Mouse (Mus musculus) megakaryocyte, embryonic 14.5 days (primary cell): Measurements from ENCODE around the gene Stard3. TPM values are rescaled to one million over a fixed set of nuclear protein-coding genes. Genes with fewer than 3 reads are reported as not detected.

Experiments used
- H3K27me3 ChIP-seq: replicated peaks from 2 replicates; pipeline ENCODE3; 2012; ENCODE audit warnings: inconsistent platforms
- H3K36me3 ChIP-seq: replicated peaks from 2 replicates; pipeline ENCODE3; 2012; ENCODE audit warnings: low read length, inconsistent platforms, mixed read lengths
- H3K4me1 ChIP-seq: 2 replicates; pipeline ENCODE4 v1.6.1; 2012; ENCODE audit warnings: inconsistent platforms
- H3K4me3 ChIP-seq: replicated peaks from 2 replicates; pipeline ENCODE3; 2012; ENCODE audit warnings: moderate library complexity, mild to moderate bottlenecking, inconsistent platforms
- H3K9me3 ChIP-seq: 2 replicates; pipeline ENCODE4 v1.6.1; 2012; ENCODE audit warnings: inconsistent platforms
- FLI1 ChIP-seq: IDR thresholded peaks from 2 replicates; pipeline ENCODE4 v1.6.1; 2012; ENCODE audit warnings: low read length, inconsistent platforms, mixed read lengths
- GATA1 ChIP-seq: IDR thresholded peaks from 3 replicates; pipeline ENCODE4 v1.6.1; 2012; ENCODE audit warnings: mixed read lengths, low read length, inconsistent platforms, borderline replicate concordance
- polyA plus RNA-seq: library from polyadenylated mRNA; stranded (reverse); fragments of >175 nt; gene quantifications from 2 replicates; pipeline ENCODE4 v1.2.3, GENCODE M21; 2012; ENCODE audit warnings: low replicate concordance; ENCODE audit not compliant: insufficient read depth

Stard3 gene
- polyA plus RNA-seq, 1 experiment = 23.5 TPM

DNA sequence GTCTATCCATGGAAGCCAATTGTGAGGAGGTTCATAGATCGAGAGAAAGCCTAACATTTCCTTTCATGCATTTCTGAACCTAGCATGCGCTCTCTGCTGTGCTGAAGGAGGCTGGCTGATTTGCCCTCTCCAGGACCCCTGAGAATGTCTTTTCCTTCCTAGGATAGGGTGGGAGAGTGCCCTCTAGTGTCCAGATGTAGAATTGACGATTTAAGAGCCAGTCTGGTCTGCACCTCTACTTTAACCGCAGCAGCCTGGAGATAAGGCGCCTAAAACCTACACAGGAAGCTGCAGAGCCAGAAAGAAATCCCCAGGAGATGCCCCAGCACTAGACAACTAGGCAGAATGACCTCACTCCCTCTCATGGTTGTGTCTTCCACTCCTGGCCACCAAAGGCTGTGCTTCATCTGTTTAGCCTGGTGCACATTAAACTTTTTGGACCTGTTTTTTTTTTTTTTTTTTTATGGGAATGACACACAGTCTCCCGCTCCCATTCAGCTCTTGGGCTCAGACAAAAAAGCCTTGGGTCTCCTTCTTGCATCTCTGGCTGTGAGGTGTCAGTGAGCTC is 2.4 kb upstream of the Stard3 start:
- TF ChIP-seq GATA1 (peak; percentile 91; the same call in 2 of the 3 replicates), FLI1 (no peak)
- H3K27me3 ChIP-seq = peaks cover 47% of the 10 kb centered on the region
- H3K4me1 ChIP-seq = peaks cover 72% of the 10 kb centered on the region
- H3K36me3 ChIP-seq = peaks cover 13% of the 10 kb centered on the region
- peak overlapping the region; percentile 62 for H3K4me3 ChIP-seq
- no peaks in the 10 kb centered on the region for H3K9me3 ChIP-seq

DNA sequence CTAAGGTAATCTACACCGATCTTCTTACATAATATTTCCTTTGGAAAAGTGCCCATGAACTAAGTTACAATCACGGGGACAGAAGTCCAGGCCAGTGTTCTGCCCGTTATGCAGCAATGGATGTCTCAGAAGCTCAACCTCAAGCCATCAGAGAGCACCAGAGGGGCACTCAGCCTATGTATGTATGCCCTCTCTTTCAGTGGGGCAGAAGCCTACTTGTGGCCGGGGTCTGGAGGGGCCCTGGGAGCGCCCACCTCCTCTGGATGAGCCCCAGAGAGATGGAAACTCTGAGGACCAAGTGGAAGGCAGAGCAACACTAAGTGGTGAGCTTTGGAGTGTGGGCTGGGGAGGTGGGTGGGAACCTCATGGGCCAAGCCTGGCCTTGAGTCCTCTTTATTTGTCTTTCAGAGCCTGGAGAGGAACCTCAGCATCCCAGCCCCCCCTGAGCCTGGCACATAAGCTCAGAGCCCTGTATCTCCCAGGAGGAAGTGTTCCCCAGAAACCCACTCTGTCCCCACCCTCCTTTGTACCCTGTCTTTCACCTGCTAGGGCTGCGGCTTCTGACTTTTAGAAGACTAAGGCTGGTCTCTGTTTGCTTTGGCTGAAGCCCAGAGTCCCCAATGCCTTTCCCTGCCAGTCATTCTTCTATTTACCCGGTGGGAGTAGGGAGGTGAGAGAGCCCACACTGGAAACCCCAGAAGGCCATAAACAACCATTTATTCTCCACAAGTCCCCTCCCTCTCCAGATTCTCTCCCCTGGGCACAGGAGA is 1.4 kb upstream of the Stard3 start:
- TF ChIP-seq GATA1 = no peak
- no peak for TF ChIP-seq FLI1
- Histone ChIP-seq H3K9me3 (no peaks in the 10 kb centered on the region), H3K36me3 (peaks cover 17% of the 10 kb centered on the region), H3K4me3 (peak overlapping the region; percentile 100), H3K4me1 (peaks cover 82% of the 10 kb centered on the region), H3K27me3 (peaks cover 37% of the 10 kb centered on the region)

- Histone ChIP-seq H3K9me3 (no peaks in the 10 kb centered on the region), H3K4me1 (peaks cover 86% of the 10 kb centered on the region), H3K4me3 (peak overlapping the region; percentile 100), H3K27me3 (peaks cover 29% of the 10 kb centered on the region), H3K36me3 (peaks cover 25% of the 10 kb centered on the region)
- no peak for TF ChIP-seq GATA1
- TF ChIP-seq FLI1 = no peak
These were observed 590 bp upstream of the Stard3 start for GRCm38 (mm10) chr11:98357396-98358160.

DNA sequence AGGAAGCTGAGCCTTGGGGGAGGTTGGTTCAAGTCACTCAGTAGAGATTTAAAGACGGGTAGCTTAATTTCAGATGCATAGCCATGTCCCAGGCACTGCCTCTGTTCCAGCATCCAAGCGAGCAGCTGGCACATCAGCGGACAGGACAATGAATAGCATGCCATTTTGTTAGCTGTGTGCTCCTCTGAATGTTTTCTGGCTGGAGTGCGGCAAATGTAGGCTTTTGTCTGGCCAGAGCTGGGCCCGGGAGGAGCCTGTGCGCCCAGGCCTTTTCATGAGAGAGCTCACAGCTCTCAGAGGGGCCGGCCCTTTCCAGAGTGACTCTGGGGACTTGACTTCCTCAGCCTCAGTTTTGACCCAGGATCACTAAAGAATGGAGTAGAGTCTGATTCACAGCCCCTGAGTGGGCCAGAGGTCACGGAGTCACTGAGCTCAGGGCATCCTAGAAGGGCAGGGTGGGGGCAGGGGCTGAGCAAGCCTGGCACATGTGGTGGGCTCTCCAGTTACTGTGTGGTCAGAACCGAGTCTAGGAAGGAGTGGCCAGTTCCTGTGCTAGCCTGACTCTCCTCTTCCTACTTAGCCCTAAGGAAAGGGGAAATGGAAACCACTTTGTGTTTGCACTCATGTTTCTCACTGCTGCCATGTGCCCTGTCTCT is 2.8 kb downstream of the Stard3 start:
- peaks cover 75% of the 10 kb centered on the region for H3K4me1 ChIP-seq

GRCm38 (mm10) chr11:98363817-98364216 is 5.6 kb downstream of the Stard3 start:
- no peak for TF ChIP-seq FLI1
- no peak for TF ChIP-seq GATA1
- Histone ChIP-seq H3K4me1 (peaks cover 71% of the 10 kb centered on the region), H3K9me3 (no peaks in the 10 kb centered on the region), H3K27me3 (no peaks in the 10 kb centered on the region), H3K36me3 (peaks cover 50% of the 10 kb centered on the region), H3K4me3 (no peak overlapping the region)

More for the DNA sequence above, 2.8 kb downstream of the Stard3 start:
- Histone ChIP-seq H3K4me3 (peak overlapping the region; percentile 79), H3K27me3 (no peaks in the 10 kb centered on the region), H3K36me3 (peaks cover 38% of the 10 kb centered on the region), H3K9me3 (no peaks in the 10 kb centered on the region)
- TF ChIP-seq FLI1 (no peak), GATA1 (no peak)

- Histone ChIP-seq H3K4me1 (peaks cover 65% of the 10 kb centered on the region), H3K9me3 (no peaks in the 10 kb centered on the region), H3K36me3 (peaks cover 48% of the 10 kb centered on the region), H3K27me3 (no peaks in the 10 kb centered on the region), H3K4me3 (no peak overlapping the region)
- no peak for TF ChIP-seq GATA1
- no peak for TF ChIP-seq FLI1
These were observed 6.2 kb downstream of the Stard3 start for GRCm38 (mm10) chr11:98364410-98364809.

DNA sequence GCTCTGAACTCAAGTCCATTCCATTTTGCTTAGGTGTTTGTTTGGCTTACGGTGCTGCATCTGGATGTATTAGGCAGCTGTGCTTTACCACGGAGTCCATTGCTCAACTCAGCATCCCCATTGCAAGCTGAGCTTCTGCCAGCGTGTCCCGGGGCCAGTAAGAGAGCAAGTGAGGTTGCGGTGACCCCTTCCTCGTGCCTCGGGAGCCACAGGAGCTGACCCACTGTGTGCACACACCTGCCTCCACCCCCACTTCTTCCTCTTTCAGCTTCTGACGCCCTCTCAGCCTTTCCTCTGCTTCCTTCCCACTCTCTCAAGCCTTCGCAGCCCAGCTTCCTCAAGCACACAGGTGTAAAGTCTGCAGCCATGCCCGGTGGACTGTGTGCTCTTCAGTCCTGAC is 8.1 kb downstream of the Stard3 start:
- Histone ChIP-seq H3K9me3 (no peaks in the 10 kb centered on the region), H3K4me1 (peaks cover 53% of the 10 kb centered on the region), H3K4me3 (peak overlapping the region; percentile 5), H3K36me3 (peaks cover 48% of the 10 kb centered on the region), H3K27me3 (no peaks in the 10 kb centered on the region)
- TF ChIP-seq FLI1 (no peak), GATA1 (no peak)

- Histone ChIP-seq H3K27me3 (no peaks in the 10 kb centered on the region), H3K36me3 (peaks cover 47% of the 10 kb centered on the region), H3K4me3 (no peak overlapping the region), H3K9me3 (no peaks in the 10 kb centered on the region), H3K4me1 (peaks cover 47% of the 10 kb centered on the region)
- TF ChIP-seq GATA1 (no peak), FLI1 (no peak)
These were observed 9.1 kb downstream of the Stard3 start for GRCm38 (mm10) chr11:98367171-98367862.

GRCm38 (mm10) chr11:98367863-98368186 is 9.7 kb downstream of the Stard3 start:
- H3K36me3 ChIP-seq = peaks cover 49% of the 10 kb centered on the region
- H3K4me1 ChIP-seq = peaks cover 42% of the 10 kb centered on the region
- H3K4me3 ChIP-seq = no peak overlapping the region
- H3K27me3 ChIP-seq = no peaks in the 10 kb centered on the region
- no peak for TF ChIP-seq GATA1
- TF ChIP-seq FLI1 = no peak
- H3K9me3 ChIP-seq = no peaks in the 10 kb centered on the region
